8 mouse cellular contexts compared by ENCODE assay signal in the genomic region with DNA sequence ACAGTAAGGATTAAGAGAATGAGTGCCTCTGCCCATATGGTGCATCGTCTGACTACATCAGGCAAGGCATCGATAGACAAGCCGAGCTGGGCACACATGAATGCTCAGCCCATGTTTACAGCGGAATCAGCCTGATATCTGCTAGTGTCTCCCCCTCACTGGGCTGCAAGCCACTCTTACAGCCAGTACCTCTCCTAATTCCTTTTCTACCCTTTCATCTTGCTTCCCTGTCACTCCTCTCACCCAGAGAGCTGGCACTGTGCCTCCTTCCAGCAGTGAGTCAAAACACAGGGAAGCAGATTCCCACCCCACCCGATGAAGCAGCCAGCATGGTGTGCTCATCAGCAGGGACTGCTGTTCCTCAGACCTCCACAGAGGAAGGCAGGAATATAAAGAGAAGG.
DNase-seq lines count a peak whose midpoint lies in the region; ATAC-seq lines count a peak whose summit lies in the region.

No protein-coding gene starts in this region.

- H3K9me3 ChIP-seq in neural tube, embryonic 13.5 days, result no peaks in the 10 kb centered on the region

- H3K9ac ChIP-seq in neural tube, embryonic 13.5 days, result no peak overlapping the region

- no peak for ATAC-seq in neural tube, embryonic 13.5 days (ENCODE audit: low read depth)

- no peaks in the 10 kb centered on the region for H3K4me1 ChIP-seq in neural tube, embryonic 13.5 days (replicated peaks)

- H3K4me3 ChIP-seq in neural tube, embryonic 13.5 days, result no peak overlapping the region

- H3K4me2 ChIP-seq in neural tube, embryonic 13.5 days, result no peak overlapping the region

- no peaks in the 10 kb centered on the region for H3K36me3 ChIP-seq in neural tube, embryonic 13.5 days

- intact Hi-C loops in heart, postnatal 25 days (cut with DNase I), result no loop called here

- 0 out of 2 replicates have a peak overlapping the region, but pooled peaks have one; percentile 3 for H3K27ac ChIP-seq in neural tube, embryonic 13.5 days (replicated peaks)

- 71% methylated on average over 5 of the region's 5 CpGs for WGBS in neural tube, embryonic 13.5 days

- DNase-seq in heart, postnatal 4 days, result peak; percentile 10
- DNase-seq in heart, postnatal 25 days (ENCODE audit: low spot score), result no peak
- DNase-seq in cerebellum, adult 9-11 months, result peak; percentile 11
- DNase-seq in layer of hippocampus, adult 18-20 months (ENCODE audit: low spot score in 2 of 2), result peak; percentile 60 to 74
- DNase-seq in natural killer cell, adult 2 months (ENCODE audit: low spot score in 2 of 2), result no peak
- no peak for DNase-seq in thymus, postnatal 25 days
- DNase-seq in embryo, embryonic 11 days, result no peak

- no peaks in the 10 kb centered on the region for H3K27me3 ChIP-seq in neural tube, embryonic 13.5 days

Comparison
In these comparisons a context has a peak if more than half of its experiments do, and no peak if none do; other contexts are left out.
1. DNase-seq: peak in heart, postnatal 4 days (single experiment), cerebellum, adult 9-11 months (single experiment) and layer of hippocampus, adult 18-20 months (2 of 2); none in heart, postnatal 25 days (single experiment), natural killer cell, adult 2 months (0 of 2), thymus, postnatal 25 days (single experiment) and embryo, embryonic 11 days (single experiment).